Mouse (Mus musculus): Measurements from ENCODE around the gene Ick. TPM values are rescaled to one million over a fixed set of nuclear protein-coding genes. Genes with fewer than 3 reads are reported as not detected.

Ick gene
- total and polyA plus RNA-seq, 3 experiments = 6.1 to 16.1 TPM; not detected in 1

DNA sequence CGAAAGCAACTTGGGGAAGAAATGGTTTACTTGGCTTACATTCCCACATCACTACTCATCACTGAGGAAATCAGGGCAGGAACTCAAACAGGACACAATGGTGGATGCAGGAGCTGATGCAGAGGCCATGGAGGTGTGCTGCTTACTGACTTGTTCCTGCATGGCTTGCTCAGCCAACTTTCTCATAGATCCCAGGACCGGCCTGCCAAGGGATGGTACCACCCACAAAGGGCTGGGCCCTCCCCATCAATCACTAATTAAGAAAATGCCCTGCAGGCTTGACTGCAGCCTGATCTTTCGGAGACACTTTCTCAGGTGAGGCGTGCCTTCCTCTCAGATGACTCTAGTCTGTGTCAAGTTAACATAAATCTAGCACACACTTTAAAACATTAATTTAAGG lies 2.2 kb upstream of the Ick start:
- peaks cover 6 to 50% of the 10 kb centered on the region in 2 experiments for H3K36me3 ChIP-seq (ENCODE audit: control insufficient read depth in 1 of 2, insufficient read depth in 2 of 2, low read length in 2 of 2)
- H3K27ac ChIP-seq (ENCODE audit: control insufficient read depth, low read depth, low read length) = no peak overlapping the region
- H3K9me3 ChIP-seq (replicated peaks; ENCODE audit: insufficient read depth, low read length) = no peaks in the 10 kb centered on the region
- H3K79me2 ChIP-seq (ENCODE audit: control insufficient read depth, insufficient read depth, low read length, poor library complexity) = peaks cover 32% of the 10 kb centered on the region
- peak overlapping the region in 1 of 2 experiments; percentile 70; a peak in 3 of 4 replicates for H3K4me3 ChIP-seq (ENCODE audit: control insufficient read depth in 1 of 2, insufficient read depth in 1 of 2, low read depth in 2 of 2, low read length in 2 of 2)
- no peak for DNase-seq (ENCODE audit: low read depth, low spot score)
- H3K27me3 ChIP-seq (ENCODE audit: control insufficient read depth in 1 of 2, insufficient read depth in 2 of 2, low read length in 2 of 2) = no peaks in the 10 kb centered on the region
- TF ChIP-seq MAX (IDR thresholded peaks at IDR 0.05; ENCODE audit: low read length) (no peak), CHD1 (IDR thresholded peaks at IDR 0.05; ENCODE audit: low read depth, low read length) (no peak), ZNF384 (IDR thresholded peaks at IDR 0.05; ENCODE audit: low read depth, low read length) (no peak), ZMIZ1 (IDR thresholded peaks at IDR 0.05; ENCODE audit: low read depth, low read length) (no peak), SIN3A (IDR thresholded peaks at IDR 0.05; ENCODE audit: low read length) (no peak), ETS1 (IDR thresholded peaks at IDR 0.05; ENCODE audit: low read depth, low read length) (no peak), JUND (IDR thresholded peaks at IDR 0.05; ENCODE audit: low read depth, low read length) (no peak), EP300 (IDR thresholded peaks at IDR 0.05; ENCODE audit: low read depth in 1 of 2, low read length in 2 of 2) (no peak), TBP (IDR thresholded peaks at IDR 0.05; ENCODE audit: low read depth, low read length) (no peak)
- no peak overlapping the region for H3K9ac ChIP-seq (ENCODE audit: control insufficient read depth, low read depth, low read length, poor library complexity, severe bottlenecking)
- peaks cover 14 to 39% of the 10 kb centered on the region in 2 experiments for H3K4me1 ChIP-seq (ENCODE audit: control insufficient read depth in 1 of 2, insufficient read depth in 2 of 2, low read length in 2 of 2)

DNA sequence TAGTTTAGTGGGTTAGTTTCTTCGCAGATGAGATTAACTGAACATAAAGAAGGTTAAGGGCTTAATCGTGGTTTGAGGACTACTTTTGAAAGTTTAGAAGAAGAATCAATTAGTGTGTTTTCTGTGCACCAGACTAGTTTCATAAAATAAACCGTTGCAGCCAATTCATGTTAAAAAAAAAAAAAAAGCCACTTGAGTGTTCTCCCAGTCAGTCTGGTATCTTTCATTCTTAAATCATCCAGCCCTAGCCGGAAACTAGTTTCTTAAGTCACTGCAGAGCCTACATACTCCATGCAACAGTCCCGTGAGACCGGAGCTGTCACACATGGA lies 1.4 kb upstream of the Ick start:
- Histone ChIP-seq H3K4me3 (ENCODE audit: control insufficient read depth in 1 of 2, insufficient read depth in 1 of 2, low read depth in 2 of 2, low read length in 2 of 2) (peak overlapping the region; percentile 70 to 86), H3K4me1 (ENCODE audit: control insufficient read depth in 1 of 2, insufficient read depth in 2 of 2, low read length in 2 of 2) (peaks cover 12 to 42% of the 10 kb centered on the region in 2 experiments), H3K27me3 (ENCODE audit: control insufficient read depth in 1 of 2, insufficient read depth in 2 of 2, low read length in 2 of 2) (no peaks in the 10 kb centered on the region), H3K9me3 (replicated peaks; ENCODE audit: insufficient read depth, low read length) (no peaks in the 10 kb centered on the region), H3K27ac (ENCODE audit: control insufficient read depth, low read depth, low read length) (peak overlapping the region; percentile 99), H3K79me2 (ENCODE audit: control insufficient read depth, insufficient read depth, low read length, poor library complexity) (peaks cover 28% of the 10 kb centered on the region), H3K36me3 (ENCODE audit: control insufficient read depth in 1 of 2, insufficient read depth in 2 of 2, low read length in 2 of 2) (peaks cover 1 to 52% of the 10 kb centered on the region in 2 experiments; a peak in 3 of 4 replicates), H3K9ac (ENCODE audit: control insufficient read depth, low read depth, low read length, poor library complexity, severe bottlenecking) (peak overlapping the region; percentile 98)
- no peak for DNase-seq (ENCODE audit: low read depth, low spot score)
- no peak for TF ChIP-seq ZC3H11A (IDR thresholded peaks at IDR 0.05; ENCODE audit: low read depth, low read length)
- peak; percentile 47; the same call in 1 of the 2 replicates for TF ChIP-seq TBP (IDR thresholded peaks at IDR 0.05; ENCODE audit: low read depth, low read length)
- no peak for TF ChIP-seq GATA1 (IDR thresholded peaks at IDR 0.05; ENCODE audit: low read depth, low read length)
- peak; percentile 69; the same call in 1 of the 2 replicates for TF ChIP-seq SIN3A (IDR thresholded peaks at IDR 0.05; ENCODE audit: low read length)
- TF ChIP-seq ZNF384 (IDR thresholded peaks at IDR 0.05; ENCODE audit: low read depth, low read length) = peak; percentile 80
- TF ChIP-seq KAT2A (conservative IDR thresholded peaks at IDR 0.05; ENCODE audit: low read depth, low read length) = no peak

DNA sequence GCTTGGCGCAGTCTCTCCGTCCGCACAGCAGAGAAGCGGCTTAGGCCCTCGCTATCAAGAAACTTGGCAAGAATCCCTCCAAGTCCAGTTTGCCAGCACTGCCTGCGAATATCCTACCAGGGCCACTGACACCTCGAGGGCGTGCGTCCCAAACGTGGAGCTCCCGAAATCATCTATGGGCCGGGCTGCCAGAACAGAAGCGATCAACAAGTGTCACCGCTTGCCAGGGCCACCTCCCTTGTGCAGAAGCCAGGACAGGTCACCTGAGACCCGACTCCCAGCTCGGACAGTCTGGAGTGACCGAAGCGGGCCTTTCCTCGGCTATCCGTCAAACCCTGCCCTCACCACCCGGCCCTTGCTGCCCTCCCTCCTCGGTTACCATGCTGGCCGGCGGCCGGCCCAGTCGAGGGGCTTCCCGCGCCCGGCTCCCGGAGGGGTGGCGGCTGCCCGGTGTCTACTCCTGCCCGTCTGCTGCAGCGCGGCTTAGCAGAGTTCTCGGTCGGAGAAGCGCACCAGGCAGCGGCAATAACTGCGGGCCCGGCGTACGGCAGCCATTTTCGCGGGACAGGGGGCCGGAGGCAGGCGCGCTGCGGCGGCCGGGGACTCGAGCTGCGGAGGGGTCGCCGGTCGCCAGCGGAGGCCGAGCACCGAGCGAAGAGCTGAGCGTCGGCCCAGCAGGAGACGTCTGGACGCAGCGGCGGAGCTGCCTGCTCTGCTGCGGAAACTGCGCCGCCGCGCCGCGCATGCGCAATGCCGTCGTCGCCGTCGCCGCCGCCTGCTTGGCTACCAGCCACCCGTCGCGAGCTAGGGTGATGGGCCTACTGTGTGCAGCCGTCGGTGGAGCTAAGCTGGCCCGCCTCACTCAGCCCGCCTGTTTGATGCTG lies 838 bp upstream of the Ick start:
- peaks cover 12 to 42% of the 10 kb centered on the region in 2 experiments for H3K4me1 ChIP-seq (ENCODE audit: control insufficient read depth in 1 of 2, insufficient read depth in 2 of 2, low read length in 2 of 2)
- peak; percentile 90 for DNase-seq (ENCODE audit: low read depth, low spot score)
- peak overlapping the region; percentile 99 for H3K27ac ChIP-seq (ENCODE audit: control insufficient read depth, low read depth, low read length)
- H3K27me3 ChIP-seq (ENCODE audit: control insufficient read depth in 1 of 2, insufficient read depth in 2 of 2, low read length in 2 of 2) = no peaks in the 10 kb centered on the region
- peak overlapping the region; percentile 98 for H3K9ac ChIP-seq (ENCODE audit: control insufficient read depth, low read depth, low read length, poor library complexity, severe bottlenecking)
- H3K36me3 ChIP-seq (ENCODE audit: control insufficient read depth in 1 of 2, insufficient read depth in 2 of 2, low read length in 2 of 2) = peaks cover 0 to 48% of the 10 kb centered on the region in 2 experiments; a peak in 3 of 4 replicates
- H3K79me2 ChIP-seq (ENCODE audit: control insufficient read depth, insufficient read depth, low read length, poor library complexity) = peaks cover 27% of the 10 kb centered on the region
- peak overlapping the region; percentile 70 to 86 for H3K4me3 ChIP-seq (ENCODE audit: control insufficient read depth in 1 of 2, insufficient read depth in 1 of 2, low read depth in 2 of 2, low read length in 2 of 2)
- H3K9me3 ChIP-seq (replicated peaks; ENCODE audit: insufficient read depth, low read length) = no peaks in the 10 kb centered on the region
- TF ChIP-seq MAZ (IDR thresholded peaks at IDR 0.05; ENCODE audit: low read depth, low read length) (0 out of 2 replicates have a peak, but pooled peaks have one; percentile 26), KAT2A (conservative IDR thresholded peaks at IDR 0.05; ENCODE audit: low read depth, low read length) (no peak; the same call in 1 of the 2 replicates), EP300 (IDR thresholded peaks at IDR 0.05; ENCODE audit: low read depth in 1 of 2, low read length in 2 of 2) (0 out of 4 replicates have a peak, but pooled peaks of 1 of the 2 experiments have one; percentile 6), USF1 (IDR thresholded peaks at IDR 0.05; ENCODE audit: low read depth, low read length) (no peak), NELFE (IDR thresholded peaks at IDR 0.05; ENCODE audit: low read depth, low read length) (peak; percentile 91), GABPA (IDR thresholded peaks at IDR 0.05; ENCODE audit: low read depth, low read length) (no peak), GATA1 (IDR thresholded peaks at IDR 0.05; ENCODE audit: low read depth, low read length) (no peak), E2F4 (IDR thresholded peaks at IDR 0.05; ENCODE audit: borderline replicate concordance, low read depth, low read length) (no peak), MXI1 (IDR thresholded peaks at IDR 0.05; ENCODE audit: low read depth, low read length) (peak; percentile 87), NRF1 (IDR thresholded peaks at IDR 0.05; ENCODE audit: insufficient read depth, low read depth, low read length, poor library complexity, severe bottlenecking) (peak; percentile 91), POLR2AphosphoS2 (IDR thresholded peaks at IDR 0.05; ENCODE audit: low read length) (peak; percentile 80), HCFC1 (IDR thresholded peaks at IDR 0.05; ENCODE audit: low read depth, low read length) (peak; percentile 30; the same call in 1 of the 2 replicates), USF2 (IDR thresholded peaks at IDR 0.05; ENCODE audit: borderline replicate concordance in 1 of 2, insufficient read depth in 1 of 2, low read depth in 1 of 2, low read length in 2 of 2) (no peak), MAX (IDR thresholded peaks at IDR 0.05; ENCODE audit: low read length) (peak; percentile 40; the same call in 1 of the 2 replicates)

Data from MEL (cell line).